Mouse (Mus musculus) erythroblast, embryonic 14.5 days (primary cell): ENCODE data around the gene Cys1. TPM values are rescaled to one million over a fixed set of nuclear protein-coding genes. Genes with fewer than 3 reads are reported as not detected.
A peak's percentile ranks its signal among the peaks of the same experiment; 100 is the strongest.
"Not testable (repeated sequence)": the region's sequence is repeated elsewhere in the genome, so short reads cannot be mapped to it uniquely, and the experiment has no call there.

Experiments used
- H3K27me3 ChIP-seq: 2 replicates; pipeline ENCODE4 v1.6.1; 2012; ENCODE audit warnings: inconsistent platforms; ENCODE audit not compliant: control insufficient read depth
- H3K36me3 ChIP-seq: 2 replicates; pipeline ENCODE4 v1.6.1; 2012; ENCODE audit warnings: mild to moderate bottlenecking, inconsistent platforms; ENCODE audit not compliant: control insufficient read depth
- H3K4me1 ChIP-seq: 2 replicates; pipeline ENCODE4 v1.6.1; 2012; ENCODE audit warnings: inconsistent platforms; ENCODE audit not compliant: control insufficient read depth
- H3K4me3 ChIP-seq: replicated peaks from 2 replicates; pipeline ENCODE3; 2012; ENCODE audit warnings: moderate library complexity, mild to moderate bottlenecking, inconsistent platforms
- H3K9me3 ChIP-seq: 2 replicates; pipeline ENCODE4 v1.6.1; 2012; ENCODE audit warnings: low read length, inconsistent platforms, mixed read lengths; ENCODE audit not compliant: control insufficient read depth
- GATA1 ChIP-seq: IDR thresholded peaks from 2 replicates; pipeline ENCODE4 v1.6.1; 2012; ENCODE audit warnings: low read length, inconsistent platforms, mixed read lengths
- TAL1 ChIP-seq: IDR thresholded peaks from 3 replicates; pipeline ENCODE4 v1.6.1; 2012; ENCODE audit warnings: low read length, inconsistent platforms, mixed read lengths
- polyA plus RNA-seq: library from polyadenylated mRNA; stranded (reverse); fragments of >175 nt; gene quantifications from 2 replicates; pipeline ENCODE4 v1.2.3, GENCODE M21; 2012

Cys1 gene
- polyA plus RNA-seq, 1 experiment = not detected

DNA sequence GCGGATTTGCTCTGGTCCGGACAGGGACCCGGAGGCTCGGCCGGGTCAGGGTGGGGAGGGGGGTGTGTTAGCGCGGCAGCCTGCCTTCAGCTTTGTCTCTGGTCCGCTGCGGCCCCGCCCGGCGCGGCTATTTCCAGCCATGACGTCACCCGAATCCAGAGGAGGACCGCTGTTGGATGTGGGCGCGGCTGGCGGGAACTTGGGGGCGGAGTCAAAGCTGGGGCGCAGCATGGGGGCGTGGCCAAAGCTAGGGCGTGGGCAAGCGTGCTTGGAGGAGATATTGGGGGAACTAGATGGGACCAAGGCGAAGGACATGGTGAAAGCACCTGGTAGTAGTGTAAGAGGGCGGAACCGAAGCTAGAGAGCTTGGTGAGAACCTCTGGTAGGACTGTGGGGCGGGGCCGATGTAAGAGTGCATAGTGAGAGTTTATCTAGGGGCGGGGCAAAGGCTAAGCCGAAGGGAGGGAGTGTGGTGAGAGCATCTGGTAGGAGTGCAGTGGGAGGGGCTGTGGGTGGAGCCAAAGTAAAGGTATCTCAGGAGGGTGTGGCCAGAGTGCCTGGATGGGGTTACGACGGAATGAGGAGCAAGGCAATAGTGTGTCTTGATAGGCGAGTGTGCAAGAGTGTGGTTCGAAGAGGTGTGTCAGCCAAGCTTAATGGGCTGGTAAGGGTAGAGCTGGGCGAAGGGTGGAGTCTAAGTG lies 29.8 kb downstream of the Cys1 start:
- Histone ChIP-seq H3K27me3 (no peaks in the 10 kb centered on the region), H3K9me3 (no peaks in the 10 kb centered on the region), H3K4me1 (peaks cover 93% of the 10 kb centered on the region), H3K36me3 (peaks cover 44% of the 10 kb centered on the region), H3K4me3 (peak overlapping the region; percentile 93)
- peak; percentile 48; the same call in 2 of the 3 replicates for TF ChIP-seq TAL1
- 0 out of 2 replicates have a peak, but pooled peaks have one; percentile 28 for TF ChIP-seq GATA1

DNA sequence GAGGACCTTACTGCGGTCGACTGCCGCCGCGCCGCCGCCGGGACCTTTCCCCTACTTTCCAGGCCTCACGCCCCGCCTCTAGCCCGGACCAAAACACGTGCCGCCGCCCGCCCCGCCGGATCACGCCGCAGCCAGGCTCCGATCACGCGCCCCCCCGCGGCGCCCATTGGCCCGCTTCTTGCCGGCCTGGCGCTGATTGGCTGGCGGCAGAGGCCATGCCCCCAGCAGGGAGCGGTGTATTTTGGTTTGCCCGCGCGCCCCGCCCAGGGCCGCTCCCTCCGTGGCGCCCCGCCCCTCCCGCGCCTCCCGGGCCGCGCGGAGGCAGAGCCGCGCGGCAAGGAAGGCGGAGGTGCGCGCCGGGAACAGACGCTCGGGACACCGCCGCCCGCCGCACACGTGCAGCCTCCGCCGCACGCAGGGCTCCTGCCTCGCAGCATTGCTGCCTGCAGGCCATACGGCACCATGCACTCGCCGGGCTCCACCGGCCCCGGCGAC lies 30.5 kb downstream of the Cys1 start, which contains the start of gene Klf11:
Gene Klf11, plus strand, starts transcription at position 212 of the 495 bp plus-strand sequence.
- peak within 1 kb of the TSS; percentile 93 for H3K4me3 ChIP-seq
- no peak for TF ChIP-seq GATA1
- no peak for TF ChIP-seq TAL1
- H3K36me3 ChIP-seq = peaks cover 37% of the 10 kb centered on the region
- H3K9me3 ChIP-seq = no peaks in the 10 kb centered on the region
- H3K27me3 ChIP-seq = no peaks in the 10 kb centered on the region
- H3K4me1 ChIP-seq = peaks cover 92% of the 10 kb centered on the region

DNA sequence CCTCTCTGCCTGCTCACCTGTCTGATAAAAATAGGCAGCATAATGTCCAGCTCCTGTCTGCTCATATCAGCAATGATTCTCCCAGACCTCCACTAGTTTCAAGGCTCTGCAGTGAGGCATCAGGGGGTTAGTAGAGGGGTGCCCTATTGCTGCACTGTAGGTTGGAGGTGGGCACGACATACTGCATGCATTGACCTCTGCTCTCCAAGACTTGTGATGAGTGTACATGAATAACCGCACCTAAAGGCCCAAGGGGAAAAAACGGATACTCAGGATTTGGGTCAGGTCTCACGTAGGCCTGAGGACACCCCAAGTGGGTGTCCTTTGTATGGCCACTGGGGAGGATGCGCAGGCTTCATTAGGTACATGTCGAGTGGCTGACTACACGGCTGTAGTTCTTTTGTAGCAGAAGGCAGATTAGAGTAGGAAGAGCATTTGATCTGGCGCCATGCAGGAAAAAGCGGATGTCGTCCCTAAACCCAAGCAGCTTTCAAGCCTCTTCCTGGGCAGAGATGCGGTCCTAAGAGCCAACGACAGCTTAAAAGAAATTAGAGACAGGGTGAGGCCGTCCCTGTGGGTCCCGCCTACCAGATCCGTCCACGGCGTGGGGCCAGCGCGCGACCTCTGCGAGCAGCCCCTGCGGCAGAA lies 31.1 kb downstream of the Cys1 start:
- no peaks in the 10 kb centered on the region for H3K9me3 ChIP-seq
- H3K36me3 ChIP-seq = peaks cover 31% of the 10 kb centered on the region
- peaks cover 92% of the 10 kb centered on the region for H3K4me1 ChIP-seq
- H3K4me3 ChIP-seq = peak overlapping the region; percentile 93
- H3K27me3 ChIP-seq = no peaks in the 10 kb centered on the region
- TF ChIP-seq GATA1 (no peak), TAL1 (no peak)

DNA sequence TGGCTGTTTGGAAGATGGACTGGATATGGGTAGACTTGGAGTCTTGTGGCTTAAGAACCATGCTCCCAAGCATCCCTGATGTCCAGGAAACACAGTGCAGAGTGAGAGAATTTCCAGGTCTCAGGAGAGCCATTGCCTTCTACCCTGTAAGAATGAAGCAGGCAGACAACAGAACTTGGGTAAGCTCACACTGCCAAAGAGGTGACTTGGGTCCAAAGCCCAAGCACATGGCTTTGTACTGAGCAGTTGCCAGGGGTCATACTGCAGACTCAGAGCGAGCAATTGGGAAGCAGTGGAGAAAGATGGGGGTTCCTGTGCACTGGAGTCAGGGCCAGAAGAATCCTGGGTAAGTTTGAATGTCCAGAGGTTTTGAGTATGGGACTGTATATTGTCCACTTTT lies 33.5 kb downstream of the Cys1 start:
- peaks cover 93% of the 10 kb centered on the region for H3K4me1 ChIP-seq
- H3K9me3 ChIP-seq = no peaks in the 10 kb centered on the region
- H3K36me3 ChIP-seq = peaks cover 10% of the 10 kb centered on the region

DNA sequence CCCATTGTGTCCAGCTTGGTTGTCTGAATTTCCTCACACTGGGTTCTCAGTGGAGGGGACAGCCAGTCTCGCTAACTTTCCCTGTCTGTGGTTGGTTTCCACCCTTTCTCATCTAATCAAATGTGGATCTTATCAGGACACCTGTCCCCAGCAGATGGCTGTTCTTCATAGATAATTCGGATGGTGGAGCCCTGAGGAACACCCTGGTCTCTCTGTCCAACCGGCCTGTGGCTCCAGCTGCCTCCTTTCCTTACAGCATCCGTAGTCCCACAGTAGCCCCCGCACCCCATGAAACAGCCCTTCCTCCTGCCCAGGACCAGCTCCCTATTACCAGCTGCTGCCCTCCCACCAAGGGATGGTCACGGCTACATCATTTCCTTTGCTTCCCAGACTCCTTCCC lies 35.7 kb downstream of the Cys1 start:
- TF ChIP-seq GATA1 (peak; percentile 82), TAL1 (peak; percentile 81)
- Histone ChIP-seq H3K36me3 (peaks cover 2% of the 10 kb centered on the region; the same call in 1 of the 2 replicates), H3K9me3 (no peaks in the 10 kb centered on the region), H3K27me3 (no peaks in the 10 kb centered on the region), H3K4me3 (peak overlapping the region; percentile 42), H3K4me1 (peaks cover 87% of the 10 kb centered on the region)

More for the DNA sequence above, 33.5 kb downstream of the Cys1 start:
- no peak for TF ChIP-seq GATA1
- TF ChIP-seq TAL1 = no peak
- Histone ChIP-seq H3K27me3 (no peaks in the 10 kb centered on the region), H3K4me3 (no peak overlapping the region)

DNA sequence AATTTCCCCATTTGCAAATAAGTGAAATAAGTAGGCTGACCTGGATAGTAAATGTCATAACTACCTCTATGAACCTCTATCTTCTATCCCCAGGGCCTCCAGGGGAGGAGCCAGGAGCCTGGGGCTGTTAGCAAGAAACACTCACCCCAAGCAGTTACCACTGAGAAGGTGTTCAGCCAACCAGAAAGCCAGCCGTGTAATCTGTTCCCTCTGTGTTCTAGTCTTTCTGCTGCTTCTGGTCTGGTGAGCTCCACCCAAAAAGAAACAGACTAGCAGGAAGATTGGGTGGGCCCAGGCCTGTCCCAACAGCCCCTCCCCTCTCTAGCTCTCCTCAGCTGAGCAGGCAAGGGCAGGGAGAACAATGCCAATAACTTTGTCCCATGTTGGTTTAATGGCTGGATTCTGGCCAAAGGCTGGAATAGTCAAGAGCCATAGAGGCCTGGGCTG lies 37.5 kb downstream of the Cys1 start:
- Histone ChIP-seq H3K4me3 (peak overlapping the region; percentile 24), H3K4me1 (peaks cover 84% of the 10 kb centered on the region), H3K27me3 (no peaks in the 10 kb centered on the region), H3K9me3 (no peaks in the 10 kb centered on the region), H3K36me3 (peaks cover 2% of the 10 kb centered on the region; the same call in 1 of the 2 replicates)
- TF ChIP-seq GATA1 (peak; percentile 27; the same call in 1 of the 2 replicates), TAL1 (peak; percentile 41; the same call in 1 of the 3 replicates)

DNA sequence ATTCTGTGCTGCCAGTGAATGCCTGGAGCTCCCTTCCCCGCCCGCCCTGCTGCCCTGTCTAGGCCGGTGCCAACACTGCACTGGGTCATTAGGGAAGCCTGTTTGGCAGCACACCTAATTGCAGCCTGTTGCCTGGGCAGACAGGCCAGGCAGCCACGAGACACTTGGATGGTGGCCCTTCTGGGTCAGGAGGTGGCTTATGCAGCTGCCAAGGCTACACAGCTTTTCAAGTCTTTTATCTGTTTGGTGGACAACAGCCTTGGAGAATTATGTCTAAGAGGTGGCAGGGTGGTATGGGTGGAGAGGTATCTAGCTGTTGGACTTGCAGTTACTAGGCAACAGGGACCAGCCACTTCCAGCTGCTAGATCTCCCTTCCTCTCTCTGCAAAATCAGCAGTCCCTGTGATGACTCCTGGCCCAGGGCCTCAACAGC lies 39.2 kb downstream of the Cys1 start:
- H3K4me1 ChIP-seq = peaks cover 70% of the 10 kb centered on the region
- no peaks in the 10 kb centered on the region for H3K9me3 ChIP-seq
- peaks cover 2% of the 10 kb centered on the region; the same call in 1 of the 2 replicates for H3K36me3 ChIP-seq
- no peaks in the 10 kb centered on the region for H3K27me3 ChIP-seq
- no peak overlapping the region for H3K4me3 ChIP-seq
- no peak for TF ChIP-seq GATA1
- TF ChIP-seq TAL1 = no peak

DNA sequence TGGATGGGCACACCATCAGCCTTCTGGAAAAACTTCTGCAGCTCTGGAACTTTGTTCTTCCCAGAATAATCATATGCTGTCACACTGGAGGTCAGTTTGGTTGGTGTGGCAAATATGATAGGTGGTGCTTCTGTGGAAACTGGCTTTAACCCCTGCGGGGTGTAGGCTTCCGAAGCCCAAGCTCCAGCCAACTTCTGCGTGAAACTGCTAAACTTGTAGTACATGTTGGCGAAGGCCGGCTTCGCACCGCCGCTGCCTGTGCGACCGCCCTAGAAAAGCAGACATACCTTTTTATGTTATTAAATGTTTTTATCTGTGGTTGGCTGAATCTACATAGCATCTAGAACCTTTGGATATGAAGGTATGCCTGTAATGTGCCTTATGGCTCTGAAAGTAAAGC lies 42.8 kb downstream of the Cys1 start:
- not testable (repeated sequence) for H3K27me3 ChIP-seq, H3K4me3 ChIP-seq, H3K9me3 ChIP-seq, H3K36me3 ChIP-seq
- peaks cover 65% of the 10 kb centered on the region for H3K4me1 ChIP-seq

DNA sequence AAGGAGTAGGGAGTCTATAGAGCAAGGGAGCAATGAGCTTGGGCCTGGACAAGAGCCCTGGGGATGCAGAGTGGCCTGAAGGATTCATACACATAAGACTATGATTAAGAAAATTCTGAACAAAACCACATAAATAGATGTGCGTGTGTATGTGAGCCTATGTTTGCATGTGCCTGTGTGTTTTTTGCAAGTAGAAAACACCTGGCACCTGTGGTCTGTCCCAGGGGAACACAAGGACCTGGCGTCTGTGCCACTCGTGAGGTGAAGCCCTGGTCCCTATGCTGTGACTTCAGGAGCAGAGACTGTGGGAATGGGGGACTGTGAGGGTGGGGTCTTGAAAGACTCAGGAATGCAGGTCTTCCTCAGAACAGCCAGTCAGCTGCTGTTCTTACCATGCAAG lies 47.0 kb downstream of the Cys1 start:
- 0 out of 2 replicates have a peak, but pooled peaks cover 5% of the 10 kb centered on the region for H3K27me3 ChIP-seq
- no peak for TF ChIP-seq TAL1
- TF ChIP-seq GATA1 = no peak
- H3K4me3 ChIP-seq = no peak overlapping the region
- peaks cover 53% of the 10 kb centered on the region for H3K4me1 ChIP-seq
- H3K9me3 ChIP-seq = no peaks in the 10 kb centered on the region
- no peaks in the 10 kb centered on the region for H3K36me3 ChIP-seq
